Mouse (Mus musculus) 3T3-L1 (cell line): ENCODE data around the gene Ints3.

Experiments
- DNase-seq: peaks from one replicate; pipeline ENCODE4 v3.0.0-alpha.2; 2015; ENCODE audit warnings: low read depth, low spot score

Ints3 gene

DNA sequence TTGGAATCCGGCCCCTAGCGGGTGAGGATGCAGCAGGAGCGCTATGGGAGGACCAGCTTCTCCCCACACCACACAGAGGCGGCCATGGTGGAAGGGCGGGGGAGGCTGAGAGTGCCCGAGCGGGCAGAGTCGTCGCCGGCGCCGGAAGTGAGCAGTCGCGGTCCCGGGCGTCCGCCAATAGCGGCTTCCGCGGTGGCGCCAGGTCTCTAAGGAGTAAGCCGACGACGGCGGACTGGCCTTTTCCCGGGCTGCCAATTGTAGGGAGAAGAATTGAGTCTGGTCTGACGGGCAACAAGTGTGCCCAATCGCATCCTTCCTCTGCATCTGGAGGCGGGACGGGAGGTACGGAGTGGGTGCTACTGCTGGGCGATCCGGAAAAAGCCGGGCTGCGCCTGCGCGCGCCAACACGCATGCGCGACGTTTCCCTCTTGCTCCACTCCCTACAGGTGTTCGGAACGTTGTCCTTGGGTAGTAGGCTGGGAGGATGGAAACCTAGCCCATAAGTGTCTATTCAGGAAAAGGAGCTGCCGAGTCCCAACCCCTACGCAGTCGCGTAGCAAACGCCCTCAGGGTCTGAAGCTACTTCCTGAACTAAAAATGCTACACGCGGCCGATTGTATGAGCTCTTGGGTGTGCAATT lies at the start of gene Ints3:
Ints3 (minus strand) TSS at position 242 of the 640 bp plus-strand sequence.
- DNase-seq = peak; percentile 100

DNA sequence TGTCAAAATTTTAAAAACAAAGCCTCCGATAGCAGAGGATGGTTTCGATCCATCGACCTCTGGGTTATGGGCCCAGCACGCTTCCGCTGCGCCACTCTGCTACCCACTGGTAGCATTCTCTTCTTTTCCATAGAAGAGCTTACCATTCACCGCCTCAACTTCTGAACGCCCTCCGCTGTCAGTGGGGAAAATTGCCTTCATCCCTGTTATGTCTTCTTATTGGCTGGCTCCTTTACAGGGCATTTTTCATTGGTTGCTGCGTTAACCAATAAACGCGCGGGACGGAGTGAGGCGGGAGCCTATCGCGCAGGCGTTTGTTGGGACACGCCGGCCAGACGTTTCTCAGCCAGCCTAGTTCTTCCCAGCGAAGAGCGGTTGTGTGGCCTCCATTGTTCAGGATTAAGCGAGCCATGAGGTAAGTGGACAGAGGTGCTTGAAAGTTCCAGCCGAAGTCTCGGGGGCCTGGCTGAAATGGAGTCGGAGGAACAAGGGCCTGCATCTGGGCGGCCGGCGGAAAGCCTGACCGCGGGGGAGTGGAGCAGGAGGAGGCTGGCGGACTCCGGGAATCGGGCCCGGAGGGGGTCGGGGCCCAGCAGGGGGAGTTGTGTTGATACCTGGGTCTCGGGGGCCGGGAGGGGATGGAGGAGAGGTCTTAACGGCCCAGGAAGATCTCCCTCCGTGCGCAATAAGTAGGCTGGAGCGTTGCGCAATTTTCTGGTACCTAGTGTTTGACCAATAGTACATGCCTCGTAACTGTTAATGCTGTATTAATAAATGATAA lies 42.6 kb upstream of the Ints3 start, which contains the start of gene Ilf2:
Ilf2 (plus strand) TSS at position 296 of the 781 bp plus-strand sequence.
- peak; percentile 99 for DNase-seq

GRCm38 (mm10) chr3:90475151-90475830 lies 41.9 kb upstream of the Ints3 start:
- peak; percentile 46 for DNase-seq

DNA sequence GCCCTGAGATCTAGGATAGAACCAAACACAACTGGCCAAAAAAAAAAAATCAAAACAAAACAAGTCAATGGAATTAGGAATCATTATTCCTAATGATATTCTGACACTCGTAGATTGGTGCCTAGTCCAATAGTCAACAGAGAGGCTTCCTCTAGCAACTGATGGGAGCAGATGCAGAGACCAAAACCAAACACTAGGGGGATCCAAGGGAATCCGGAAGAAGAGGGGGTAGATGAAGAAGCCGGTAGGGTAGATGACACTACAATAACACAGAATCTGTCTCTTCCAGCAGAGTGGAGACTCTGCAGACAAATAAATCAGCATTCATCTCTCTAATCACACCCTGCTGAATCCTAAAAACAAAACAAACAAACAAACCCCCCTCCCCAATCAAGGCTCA lies 38.8 kb upstream of the Ints3 start:
- DNase-seq = peak; percentile 76

DNA sequence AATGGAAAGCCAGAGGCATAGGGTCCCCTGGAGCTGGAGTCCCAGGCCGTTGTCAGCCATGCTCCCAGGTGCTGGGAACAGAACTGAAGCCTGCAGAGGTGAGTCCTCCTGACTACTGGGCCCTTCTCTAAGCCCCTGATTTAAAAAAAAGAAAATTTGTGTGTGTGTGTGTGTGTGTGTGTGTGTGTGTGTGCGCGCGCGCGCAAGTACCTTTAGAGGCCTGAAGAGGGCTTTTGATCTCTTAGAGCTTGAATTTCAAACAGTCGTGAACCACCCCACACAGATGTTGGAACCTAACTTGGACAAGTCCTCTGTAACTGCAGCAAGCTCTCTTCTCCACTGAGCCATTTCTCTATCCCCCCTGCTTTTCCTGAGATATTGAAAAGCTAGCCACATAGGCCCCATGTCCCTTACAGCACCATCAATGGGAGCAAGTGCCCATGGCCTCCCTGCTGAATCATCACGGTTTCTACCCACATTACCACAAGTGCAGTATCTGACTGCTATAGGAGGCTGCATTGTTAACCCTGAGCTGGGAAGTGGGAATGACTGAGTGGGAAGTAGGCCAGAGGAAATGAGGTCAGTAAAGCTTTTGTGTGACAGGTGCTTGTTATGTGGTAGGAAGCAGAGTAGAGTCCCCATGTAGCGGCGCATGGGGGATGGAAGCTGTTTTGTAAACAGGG lies 34.3 kb upstream of the Ints3 start:
- DNase-seq = no peak

DNA sequence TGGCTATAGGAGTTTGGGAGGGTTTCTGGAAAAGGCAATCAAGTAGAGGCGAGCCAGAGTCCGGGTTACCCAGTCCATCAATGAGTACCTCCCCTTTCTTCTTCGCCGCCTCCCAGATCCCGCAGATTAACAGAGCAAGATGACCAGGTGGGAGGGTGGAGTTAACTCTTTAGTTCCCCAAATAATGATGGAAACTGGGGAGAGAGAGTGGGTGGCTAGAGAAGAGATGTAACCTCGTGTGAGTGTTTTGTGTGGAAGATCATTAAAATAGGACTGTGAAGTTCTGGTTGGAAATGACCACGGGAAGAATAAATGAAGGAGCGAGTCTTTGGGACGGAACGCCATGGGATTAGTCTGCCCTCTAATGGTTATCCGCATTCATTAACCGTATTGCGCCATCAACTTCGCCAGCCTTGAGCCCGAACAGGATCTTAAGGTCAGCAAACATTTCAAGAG lies 32.9 kb upstream of the Ints3 start:
- DNase-seq = peak; percentile 91

- no peak for DNase-seq
Measured at GRCm38 (mm10) chr3:90465686-90466310, 32.4 kb upstream of the Ints3 start, which contains the start of gene Npr1. Gene Npr1, minus strand, starts transcription at chr3:90465866.

DNA sequence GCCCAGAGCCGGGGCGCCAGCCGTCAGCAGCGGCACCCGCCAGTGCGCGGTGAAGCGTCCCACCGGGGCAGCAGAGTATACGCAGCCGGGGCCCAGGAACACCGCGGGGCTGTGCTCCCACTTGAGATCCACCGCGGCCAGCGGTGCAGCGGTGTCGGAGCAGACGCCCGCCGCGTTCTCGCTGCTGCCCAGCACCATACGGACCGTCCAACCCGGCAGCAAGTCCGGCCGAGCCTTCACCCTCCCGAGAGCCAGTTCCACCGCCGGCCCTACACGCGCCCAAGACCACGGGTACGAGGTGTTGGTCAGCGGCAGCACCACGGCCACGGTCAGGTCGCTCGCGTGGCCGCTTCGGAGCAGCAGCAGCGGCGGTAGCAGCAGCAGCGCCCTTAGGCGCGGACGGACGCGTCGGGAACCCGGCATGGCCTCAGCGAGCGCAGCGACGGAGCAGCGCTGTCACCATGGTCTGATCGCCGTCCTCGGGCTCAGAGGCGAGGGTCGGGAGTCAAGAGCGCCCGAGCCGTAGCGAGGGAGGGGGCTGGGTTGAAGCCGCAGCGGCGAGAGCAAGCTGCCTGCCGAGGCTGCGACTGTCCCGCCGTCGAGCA lies 31.8 kb upstream of the Ints3 start:
- DNase-seq = no peak

- no peak for DNase-seq
Measured at GRCm38 (mm10) chr3:90464552-90465080, 31.2 kb upstream of the Ints3 start.

GRCm38 (mm10) chr3:90462579-90462978 lies 29.2 kb upstream of the Ints3 start:
- no peak for DNase-seq

- no peak for DNase-seq
Measured at GRCm38 (mm10) chr3:90461935-90462334, 28.5 kb upstream of the Ints3 start.

- no peak for DNase-seq
Measured at GRCm38 (mm10) chr3:90460315-90460714, 26.9 kb upstream of the Ints3 start.

DNA sequence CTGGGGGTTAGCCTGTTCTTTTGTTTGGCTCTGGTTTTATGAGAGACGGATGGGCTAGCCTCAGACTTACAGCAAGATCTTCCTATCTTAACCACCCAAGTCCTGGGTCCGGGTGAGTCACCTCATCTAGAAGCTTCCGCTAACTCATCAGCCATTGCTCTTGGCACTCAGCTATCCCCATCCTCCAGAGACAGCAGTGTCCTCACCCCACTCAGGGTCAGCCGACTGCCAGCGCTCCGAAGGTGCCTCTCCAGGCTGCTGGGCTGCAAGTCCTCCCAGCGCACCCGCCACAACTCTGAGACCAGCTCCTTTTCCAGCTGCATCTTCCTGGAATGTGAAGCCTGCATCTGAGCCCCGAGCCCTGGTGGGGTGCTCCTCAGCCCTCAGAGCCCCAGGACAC lies 26.3 kb upstream of the Ints3 start:
- DNase-seq = no peak

DNA sequence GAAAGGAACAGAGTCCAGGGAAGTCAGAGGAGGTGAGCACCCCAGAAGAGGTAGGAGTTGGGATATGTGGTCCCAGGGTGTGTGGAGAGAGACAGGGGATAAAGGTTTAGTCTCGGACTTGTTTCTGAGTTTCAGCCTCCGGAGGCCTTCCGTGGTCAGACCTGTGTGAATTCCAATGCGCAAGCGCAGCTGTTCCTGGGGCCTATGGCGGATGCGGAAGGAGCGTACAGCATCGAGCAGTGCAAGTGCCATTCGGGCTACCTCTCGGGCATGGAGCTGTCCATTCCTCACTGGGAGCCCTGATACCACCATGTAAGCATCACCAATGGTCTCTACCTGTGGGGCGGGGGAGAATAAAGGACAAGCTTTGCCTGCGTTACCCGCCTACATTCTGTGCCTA lies 21.5 kb upstream of the Ints3 start:
- DNase-seq = no peak

GRCm38 (mm10) chr3:90451396-90452095 lies 18.1 kb upstream of the Ints3 start:
- peak; percentile 48 for DNase-seq

GRCm38 (mm10) chr3:90450874-90451273 lies 17.5 kb upstream of the Ints3 start:
- no peak for DNase-seq

DNA sequence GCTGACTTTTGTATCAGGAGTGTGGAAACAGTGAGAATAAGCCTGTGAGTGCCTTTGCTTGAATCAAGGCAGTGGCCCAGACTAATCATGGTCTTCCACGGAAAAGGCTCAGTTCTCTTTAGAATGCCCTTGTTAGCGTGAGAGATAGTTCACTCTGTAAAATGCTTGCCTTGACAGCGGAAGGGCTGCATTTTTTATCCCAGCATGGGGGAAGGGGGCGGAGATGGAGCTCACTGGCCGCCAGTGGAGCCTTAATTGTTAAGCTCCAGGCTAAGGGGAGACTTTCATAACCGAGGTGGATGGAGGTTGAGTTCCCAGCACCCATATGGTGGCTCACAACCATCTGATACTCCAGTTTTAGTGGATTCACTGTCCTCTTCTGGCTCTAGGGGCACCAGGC lies 15.2 kb upstream of the Ints3 start:
- DNase-seq = no peak

- DNase-seq = peak; percentile 40
Measured at GRCm38 (mm10) chr3:90447123-90447494, 13.7 kb upstream of the Ints3 start.

GRCm38 (mm10) chr3:90446389-90447122 lies 13.1 kb upstream of the Ints3 start:
- DNase-seq = peak; percentile 88
